Mouse (Mus musculus) intestine, postnatal 0 days (tissue): ENCODE data around the gene Polr1d. TPM values are rescaled to one million over a fixed set of nuclear protein-coding genes. Genes with fewer than 3 reads are reported as not detected.

ENCODE experiments used
- ATAC-seq: fragments of 200-750 bp; cut with Nextera tagmentation; 2 replicates; pipeline ENCODE4 v1.8.0; 2017; ENCODE audit warnings: mild to moderate bottlenecking, moderate TSS enrichment, moderate library complexity
- H3K27ac ChIP-seq: fragments of 300-500 bp; sonication (generic); 2 replicates; pipeline ENCODE4 v1.5.1; 2014; ENCODE audit warnings: mild to moderate bottlenecking, low read depth, low read length, moderate library complexity
- H3K27me3 ChIP-seq: fragments of 300-500 bp; sonication (generic); replicated peaks from 2 replicates; pipeline ENCODE4 v1.6.1; 2014; ENCODE audit warnings: low read length, mixed read lengths; ENCODE audit not compliant: control insufficient read depth, insufficient read depth
- H3K36me3 ChIP-seq: fragments of 300-500 bp; sonication (generic); 2 replicates; pipeline ENCODE4 v1.6.1; 2014; ENCODE audit warnings: mild to moderate bottlenecking, moderate library complexity; ENCODE audit not compliant: control insufficient read depth, insufficient read depth
- H3K4me1 ChIP-seq: fragments of 300-500 bp; sonication (generic); replicated peaks from 2 replicates; pipeline ENCODE4 v1.6.1; 2014; ENCODE audit warnings: antibody characterized with exemption, low read length, mixed read lengths; ENCODE audit not compliant: control insufficient read depth, insufficient read depth
- H3K4me2 ChIP-seq: fragments of 300-500 bp; sonication (generic); replicated peaks from 2 replicates; pipeline ENCODE4 v1.6.1; 2014; ENCODE audit warnings: low read depth, mild to moderate bottlenecking, moderate library complexity
- H3K4me3 ChIP-seq: fragments of 300-500 bp; sonication (generic); 2 replicates; pipeline ENCODE4 v1.5.1; 2014; ENCODE audit warnings: low read depth, low read length
- H3K9ac ChIP-seq: fragments of 300-500 bp; sonication (generic); 2 replicates; pipeline ENCODE4 v1.6.1; 2014; ENCODE audit warnings: mild to moderate bottlenecking, low read depth, low read length
- H3K9me3 ChIP-seq: fragments of 300-500 bp; sonication (generic); 2 replicates; pipeline ENCODE4 v1.6.1; 2016; ENCODE audit warnings: mixed run types; ENCODE audit not compliant: control insufficient read depth
- CTCF ChIP-seq: sonication (generic); IDR thresholded peaks from 2 replicates; pipeline ENCODE4 v1.5.1; 2016; ENCODE audit warnings: low read depth, mild to moderate bottlenecking, control low read depth, antibody characterized with exemption, moderate library complexity
- WGBS: fragments of 180-500 bp; shearing (Covaris S2); extraction: QIAGEN DNeasy Blood & Tissue Kit; methylation state at CpG from one replicate; pipeline ENCODE4 v1.1.7; 2014; 5-methylcytosine and 5-hydroxymethylcytosine counted together
- polyA plus RNA-seq: library from polyadenylated mRNA; unstranded; fragments of >200 nt; fragmentation: Nextera tagmentation; extraction: Ambion mirVana; gene quantifications from 2 replicates; pipeline ENCODE4 v1.2.1, GENCODE M21; 2015

Gene Polr1d
- polyA plus RNA-seq, 1 experiment from 2014 or later = 116 TPM

GRCm38 (mm10) chr5:147156376-147156775 lies 79.5 kb downstream of the Polr1d start:
- no peak overlapping the region for H3K4me2 ChIP-seq
- H3K4me1 ChIP-seq = no peaks in the 10 kb centered on the region
- no peak overlapping the region for H3K4me3 ChIP-seq
- H3K9me3 ChIP-seq = no peaks in the 10 kb centered on the region
- H3K9ac ChIP-seq = no peak overlapping the region
- H3K27me3 ChIP-seq = no peaks in the 10 kb centered on the region
- no peak for ATAC-seq
- WGBS = 25% methylated on average over 3 of the region's 3 CpGs
- H3K36me3 ChIP-seq = no peaks in the 10 kb centered on the region
- no peak for TF ChIP-seq CTCF
- H3K27ac ChIP-seq = no peak overlapping the region

- 72% methylated on average over 7 of the region's 7 CpGs for WGBS
- no peak for ATAC-seq
- Histone ChIP-seq H3K4me1 (no peaks in the 10 kb centered on the region), H3K4me3 (no peak overlapping the region), H3K27me3 (no peaks in the 10 kb centered on the region), H3K27ac (no peak overlapping the region), H3K4me2 (no peak overlapping the region), H3K9ac (no peak overlapping the region), H3K9me3 (no peaks in the 10 kb centered on the region), H3K36me3 (no peaks in the 10 kb centered on the region)
- no peak for TF ChIP-seq CTCF
Measured at GRCm38 (mm10) chr5:147157441-147157840, 80.6 kb downstream of the Polr1d start.

GRCm38 (mm10) chr5:147159320-147159719 lies 82.5 kb downstream of the Polr1d start:
- H3K4me3 ChIP-seq = no peak overlapping the region
- 86% methylated on average over 6 of the region's 6 CpGs for WGBS
- no peaks in the 10 kb centered on the region for H3K9me3 ChIP-seq
- no peak for TF ChIP-seq CTCF
- no peaks in the 10 kb centered on the region for H3K4me1 ChIP-seq
- no peaks in the 10 kb centered on the region for H3K36me3 ChIP-seq
- no peak for ATAC-seq
- no peaks in the 10 kb centered on the region for H3K27me3 ChIP-seq
- H3K27ac ChIP-seq = no peak overlapping the region
- H3K4me2 ChIP-seq = no peak overlapping the region
- no peak overlapping the region for H3K9ac ChIP-seq

- Histone ChIP-seq H3K4me1 (no peaks in the 10 kb centered on the region), H3K4me2 (no peak overlapping the region), H3K27me3 (no peaks in the 10 kb centered on the region), H3K4me3 (no peak overlapping the region), H3K9me3 (no peaks in the 10 kb centered on the region), H3K36me3 (no peaks in the 10 kb centered on the region), H3K27ac (no peak overlapping the region), H3K9ac (no peak overlapping the region)
- 75% methylated on average over 2 of the region's 2 CpGs for WGBS
- TF ChIP-seq CTCF = no peak
- ATAC-seq = no peak
Measured at GRCm38 (mm10) chr5:147159792-147160191, 82.9 kb downstream of the Polr1d start.

Other genes with a start within 250 kb of the Polr1d start
- 426 and 430 TPM in 2 replicates for gene Rpl21, start 244.2 kb upstream of the Polr1d start, polyA plus RNA-seq
- gene Rasl11a, start 232.0 kb upstream of the Polr1d start, polyA plus RNA-seq = 17.6 TPM in 2 replicates
- gene Gtf3a, start 128.4 kb upstream of the Polr1d start, polyA plus RNA-seq = 64.9 and 66.6 TPM in 2 replicates
- gene Mtif3, start 113.2 kb upstream of the Polr1d start, polyA plus RNA-seq = 29.9 and 32.3 TPM in 2 replicates
- gene Lnx2, start 464 bp upstream of the Polr1d start, polyA plus RNA-seq = 9.7 and 10.2 TPM in 2 replicates
- not detected in 2 replicates for gene Gsx1, start 111.6 kb downstream of the Polr1d start, polyA plus RNA-seq
- gene Pdx1, start 192.9 kb downstream of the Polr1d start, polyA plus RNA-seq = 6.7 and 9.2 TPM in 2 replicates
- gene Cdx2, start 230.2 kb downstream of the Polr1d start, polyA plus RNA-seq = 35.0 and 38.9 TPM in 2 replicates
- 0.95 and 1.1 TPM in 2 replicates for gene Urad, start 245.4 kb downstream of the Polr1d start, polyA plus RNA-seq